Mouse (Mus musculus) testis, adult 2 months (tissue): ENCODE data around the gene Hspbp1.

ENCODE experiments used
- CTCF ChIP-seq: fragments of 200-500 bp; IDR thresholded peaks from 2 replicates; pipeline ENCODE4 v1.5.1; 2012; ENCODE audit warnings: low read depth, mild to moderate bottlenecking, inconsistent platforms, low read length, moderate library complexity; ENCODE audit not compliant: control insufficient read depth, insufficient read depth, insufficient replicate concordance
- POLR2A ChIP-seq: fragments of 200-500 bp; IDR thresholded peaks from 2 replicates; pipeline ENCODE4 v1.6.1; 2012; ENCODE audit warnings: low read depth, mild to moderate bottlenecking, inconsistent platforms, low read length, moderate library complexity; ENCODE audit not compliant: control insufficient read depth

DNA sequence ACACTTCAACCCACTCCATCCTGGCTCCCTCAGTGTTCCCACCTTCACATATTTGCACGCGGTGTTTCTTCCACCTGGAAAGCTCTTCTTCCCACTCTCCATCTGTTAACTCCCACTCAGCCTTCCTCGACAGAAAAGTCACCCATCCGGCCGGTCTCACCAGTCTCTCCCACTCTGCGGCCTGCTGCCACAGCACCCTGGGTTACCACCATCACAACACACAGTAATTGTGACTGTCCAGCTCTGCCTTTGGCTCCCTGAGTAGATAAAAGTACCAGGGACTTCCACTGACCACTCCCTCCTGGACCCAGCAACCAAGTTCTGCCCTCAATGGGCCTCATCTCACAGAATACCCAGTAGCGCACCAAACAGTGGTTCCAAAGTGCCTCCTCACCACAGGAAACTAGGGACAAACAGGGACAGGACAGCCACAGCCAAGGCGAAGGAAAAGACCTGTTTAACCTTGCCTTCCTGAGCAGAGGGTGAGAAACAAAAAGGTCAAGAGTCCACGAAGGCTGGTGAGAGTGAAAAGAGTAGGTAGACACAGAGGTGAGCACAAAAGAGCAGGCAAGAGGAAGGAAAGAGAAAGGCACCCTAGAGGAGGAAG is 27.2 kb downstream of the Hspbp1 start:
- TF ChIP-seq CTCF (no peak), POLR2A (no peak)
